Mouse (Mus musculus): Measurements from ENCODE around the gene Dnase1l3. TPM values are rescaled to one million over a fixed set of nuclear protein-coding genes. Genes with fewer than 3 reads are reported as not detected.

Gene Dnase1l3
- polyA plus RNA-seq, 1 experiment from 2014 or later: 0.05 TPM

DNA sequence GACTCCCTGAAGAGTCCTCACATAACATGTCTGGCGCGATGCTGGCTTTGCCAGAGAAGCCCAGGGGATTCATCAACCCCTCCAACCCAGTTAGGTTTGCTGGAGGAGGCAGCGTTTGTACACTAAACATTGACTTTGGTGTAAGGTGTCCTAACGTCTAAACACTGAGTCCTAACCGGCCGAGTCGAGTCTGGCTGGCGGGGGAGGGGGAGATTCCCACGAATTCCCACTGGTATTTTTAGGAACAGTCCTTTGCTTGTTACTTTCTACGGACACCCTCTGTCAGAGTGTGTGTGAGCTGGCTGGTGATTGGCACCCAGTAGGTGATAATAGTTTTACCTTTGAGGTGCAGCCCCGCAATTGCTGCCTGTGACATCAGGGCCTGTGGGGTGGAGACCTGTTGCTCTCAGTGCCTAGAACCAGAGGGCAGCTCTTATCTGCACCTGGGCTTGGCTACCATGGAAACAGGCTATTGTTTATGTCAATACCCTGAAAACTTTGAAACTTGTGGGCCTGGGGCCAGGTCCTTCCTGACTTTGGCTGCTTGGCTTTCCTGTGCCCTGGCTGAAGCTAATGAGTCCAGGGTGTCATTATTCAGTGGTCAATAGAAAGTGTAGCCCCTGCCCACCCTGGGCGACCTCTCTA lies 41.6 kb downstream of the Dnase1l3 start:
- 11% methylated on average over 12 of the region's 12 CpGs for WGBS
- no peak overlapping the region for H3K4me3 ChIP-seq (ENCODE audit: low read depth, low read length)
- ATAC-seq (ENCODE audit: insufficient read depth): peak; percentile 74

DNA sequence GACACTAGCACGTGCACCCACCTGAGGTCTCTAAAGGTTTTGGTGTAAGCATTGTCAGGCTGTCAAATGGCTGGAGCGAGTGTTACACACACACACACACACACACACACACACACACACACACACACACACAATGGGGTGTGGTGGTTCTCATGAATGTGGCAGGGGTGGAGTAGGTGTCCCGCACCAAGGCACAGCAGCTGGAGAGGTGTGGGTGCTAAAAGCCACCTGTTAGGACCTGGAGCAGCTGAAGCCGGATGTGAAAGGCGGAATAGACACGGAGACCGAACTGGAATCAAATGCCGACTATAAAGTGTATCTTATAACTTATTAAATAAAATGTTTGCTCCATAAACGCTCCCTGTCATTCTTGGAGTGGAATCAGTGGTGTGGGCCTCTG lies 43.1 kb downstream of the Dnase1l3 start:
- no peak for TF ChIP-seq CTCF (IDR thresholded peaks at IDR 0.05; ENCODE audit: low read depth)
- 78% methylated on average over 9 of the region's 9 CpGs for WGBS

More for the DNA sequence above, 41.6 kb downstream of the Dnase1l3 start:
- peak; percentile 73 for DNase-seq
- H3K9me3 ChIP-seq (ENCODE audit: low read depth, low read length): no peaks in the 10 kb centered on the region
- no peaks in the 10 kb centered on the region; the same call in 1 of the 2 replicates for H3K4me1 ChIP-seq (ENCODE audit: insufficient read depth)
- no peak overlapping the region for H3K4me2 ChIP-seq
- no peak overlapping the region for H3K9ac ChIP-seq
- peaks cover 28% of the 10 kb centered on the region for H3K36me3 ChIP-seq (ENCODE audit: insufficient read depth)
- no peaks in the 10 kb centered on the region for H3K27me3 ChIP-seq (ENCODE audit: insufficient read depth, low read length)
- H3K27ac ChIP-seq (ENCODE audit: low read depth): peak overlapping the region; percentile 79
- TF ChIP-seq CTCF (IDR thresholded peaks at IDR 0.05; ENCODE audit: low read depth): no peak

DNA sequence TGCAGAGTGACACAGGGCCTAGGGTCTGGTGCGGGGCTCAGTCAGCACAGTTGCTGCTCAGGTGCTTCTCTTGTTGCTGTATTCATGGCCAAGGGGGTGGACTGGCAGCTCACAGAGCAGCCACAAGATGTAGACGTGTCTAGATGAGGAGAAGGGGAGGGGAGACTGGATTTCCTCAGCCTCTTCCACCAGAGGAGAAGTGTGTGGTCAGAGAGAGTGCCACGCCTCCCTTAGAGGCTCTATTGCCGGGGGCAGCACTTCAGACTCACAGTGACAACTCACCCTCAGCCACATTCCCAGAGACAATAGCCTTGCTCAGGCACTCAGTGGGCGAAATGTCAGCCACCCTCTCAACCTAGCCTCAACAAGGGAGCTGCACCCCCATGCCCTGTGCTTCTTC lies 49.1 kb downstream of the Dnase1l3 start:
- Histone ChIP-seq H3K36me3 (ENCODE audit: insufficient read depth) (peaks cover 49% of the 10 kb centered on the region), H3K4me3 (ENCODE audit: low read depth, low read length) (no peak overlapping the region), H3K27ac (ENCODE audit: low read depth) (no peak overlapping the region), H3K4me1 (ENCODE audit: insufficient read depth) (0 out of 2 replicates have a peak, but pooled peaks cover 3% of the 10 kb centered on the region), H3K4me2 (no peak overlapping the region), H3K9ac (no peak overlapping the region), H3K9me3 (ENCODE audit: low read depth, low read length) (no peaks in the 10 kb centered on the region), H3K27me3 (ENCODE audit: insufficient read depth, low read length) (no peaks in the 10 kb centered on the region)
- no peak for TF ChIP-seq CTCF (IDR thresholded peaks at IDR 0.05; ENCODE audit: low read depth)
- ATAC-seq (ENCODE audit: insufficient read depth) (no peak), DNase-seq (no peak)
- 76% methylated on average over 5 of the region's 5 CpGs for WGBS

More for the DNA sequence above, 43.1 kb downstream of the Dnase1l3 start:
- H3K4me1 ChIP-seq (ENCODE audit: insufficient read depth): no peaks in the 10 kb centered on the region; the same call in 1 of the 2 replicates
- H3K4me2 ChIP-seq: no peak overlapping the region
- peaks cover 28% of the 10 kb centered on the region for H3K36me3 ChIP-seq (ENCODE audit: insufficient read depth)
- no peak for DNase-seq
- ATAC-seq (ENCODE audit: insufficient read depth): no peak
- H3K4me3 ChIP-seq (ENCODE audit: low read depth, low read length): no peak overlapping the region
- H3K27ac ChIP-seq (ENCODE audit: low read depth): no peak overlapping the region
- no peaks in the 10 kb centered on the region for H3K9me3 ChIP-seq (ENCODE audit: low read depth, low read length)
- no peak overlapping the region for H3K9ac ChIP-seq
- H3K27me3 ChIP-seq (ENCODE audit: insufficient read depth, low read length): no peaks in the 10 kb centered on the region

DNA sequence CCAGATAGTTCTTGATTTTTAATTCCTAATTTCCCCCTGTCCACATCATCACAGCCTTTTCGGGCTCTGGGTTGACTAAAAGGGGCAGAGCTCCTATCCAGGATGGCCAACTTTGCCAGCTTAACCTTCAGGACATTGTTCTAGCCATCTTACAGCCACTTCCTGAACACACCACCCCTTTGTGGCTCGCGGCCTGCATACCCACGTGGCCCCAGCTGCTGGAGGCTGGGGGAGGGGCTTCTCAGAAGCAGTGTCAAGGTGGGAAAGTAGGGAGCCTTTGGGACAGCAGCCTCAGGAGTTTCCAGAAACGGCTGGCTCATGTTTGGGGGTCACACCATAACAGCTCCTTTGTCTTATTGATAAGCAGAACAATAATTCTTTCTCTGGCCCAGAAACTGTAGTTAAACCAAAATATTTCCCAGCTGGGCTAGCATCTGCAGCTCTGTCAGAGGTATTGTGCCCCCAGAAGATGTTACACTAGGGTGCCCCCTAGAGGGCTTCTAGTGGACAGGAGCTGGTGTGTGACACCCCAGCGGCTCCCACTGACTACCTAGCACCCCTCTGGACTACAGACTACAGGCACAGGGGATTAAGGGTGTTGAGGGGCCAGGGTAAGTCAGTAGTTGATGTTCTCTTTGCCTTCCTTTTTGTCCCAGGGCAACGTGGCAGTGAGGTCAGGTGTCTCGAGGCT lies 49.9 kb downstream of the Dnase1l3 start:
- Histone ChIP-seq H3K4me2 (no peak overlapping the region), H3K4me1 (ENCODE audit: insufficient read depth) (0 out of 2 replicates have a peak, but pooled peaks cover 3% of the 10 kb centered on the region), H3K4me3 (ENCODE audit: low read depth, low read length) (no peak overlapping the region), H3K9ac (no peak overlapping the region), H3K27ac (ENCODE audit: low read depth) (no peak overlapping the region), H3K27me3 (ENCODE audit: insufficient read depth, low read length) (no peaks in the 10 kb centered on the region), H3K9me3 (ENCODE audit: low read depth, low read length) (no peaks in the 10 kb centered on the region), H3K36me3 (ENCODE audit: insufficient read depth) (peaks cover 47% of the 10 kb centered on the region)
- 0 out of 2 replicates have a peak, but pooled peaks have one; percentile 42 for ATAC-seq (ENCODE audit: insufficient read depth)
- WGBS: 40% methylated on average over 8 of the region's 8 CpGs
- TF ChIP-seq CTCF (IDR thresholded peaks at IDR 0.05; ENCODE audit: low read depth): peak; percentile 25; the same call in 1 of the 2 replicates
- DNase-seq: peak; percentile 48

DNA sequence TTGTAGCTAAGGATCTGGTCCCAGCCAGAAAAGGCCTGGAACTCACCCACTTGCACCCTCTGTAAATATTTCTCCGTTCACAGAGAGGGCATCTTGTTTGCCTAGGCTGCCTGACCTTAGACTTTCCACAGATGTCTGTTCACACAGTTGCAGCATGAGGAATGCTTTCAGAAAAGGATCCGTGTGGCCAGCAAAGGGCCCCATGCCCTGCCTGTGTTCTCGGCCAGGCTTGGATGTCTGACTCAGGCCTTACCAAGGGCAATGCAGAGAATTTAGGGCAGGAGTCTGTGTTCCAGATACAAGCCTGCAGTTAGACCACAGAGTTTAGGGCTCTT lies 50.6 kb downstream of the Dnase1l3 start:
- no peak overlapping the region; the same call in 1 of the 2 replicates for H3K27ac ChIP-seq (ENCODE audit: low read depth)
- no peak for ATAC-seq (ENCODE audit: insufficient read depth)

DNA sequence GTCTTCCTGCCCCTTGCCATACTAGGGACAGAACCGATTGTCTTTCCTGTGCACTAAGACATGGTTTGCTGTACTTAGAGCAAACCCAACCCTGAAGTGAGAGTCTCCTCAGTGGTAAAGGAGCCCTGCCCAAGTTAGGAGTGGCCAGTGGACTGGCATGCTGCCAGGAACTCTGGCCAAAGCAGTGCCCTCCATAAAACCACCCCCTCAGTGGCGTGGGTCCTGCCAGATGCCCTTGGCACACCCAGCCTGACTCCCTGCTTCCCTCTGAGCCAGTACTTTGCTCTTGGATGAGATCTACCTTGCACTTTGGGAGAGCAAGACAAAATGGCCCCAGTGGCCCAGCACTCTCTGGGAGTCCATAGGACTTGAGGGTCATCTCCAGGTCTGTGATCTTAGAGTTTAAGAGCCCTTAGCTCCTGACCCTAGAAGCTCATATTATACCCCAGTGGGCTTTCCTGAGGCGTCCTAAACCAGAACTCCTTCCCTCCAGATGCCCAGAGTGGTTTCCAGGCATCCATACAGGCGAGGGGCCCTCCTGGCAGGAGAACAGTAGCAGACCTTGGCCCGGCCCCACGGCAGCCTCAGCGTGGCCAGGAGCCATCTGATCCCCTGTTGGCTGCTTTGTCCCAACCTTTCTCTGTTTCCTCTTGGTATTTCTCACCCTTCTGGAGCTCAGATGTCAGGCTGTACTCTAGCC lies 51.1 kb downstream of the Dnase1l3 start:
- Histone ChIP-seq H3K4me1 (ENCODE audit: insufficient read depth) (0 out of 2 replicates have a peak, but pooled peaks cover 3% of the 10 kb centered on the region), H3K9ac (no peak overlapping the region), H3K27me3 (ENCODE audit: insufficient read depth, low read length) (no peaks in the 10 kb centered on the region), H3K9me3 (ENCODE audit: low read depth, low read length) (no peaks in the 10 kb centered on the region), H3K27ac (ENCODE audit: low read depth) (no peak overlapping the region; the same call in 1 of the 2 replicates), H3K4me2 (no peak overlapping the region), H3K36me3 (ENCODE audit: insufficient read depth) (peaks cover 46% of the 10 kb centered on the region), H3K4me3 (ENCODE audit: low read depth, low read length) (no peak overlapping the region)
- TF ChIP-seq CTCF (IDR thresholded peaks at IDR 0.05; ENCODE audit: low read depth): no peak
- DNase-seq: no peak
- 63% methylated on average over 7 of the region's 7 CpGs for WGBS
- ATAC-seq (ENCODE audit: insufficient read depth): no peak

More for the DNA sequence above, 50.6 kb downstream of the Dnase1l3 start:
- no peak for TF ChIP-seq CTCF (IDR thresholded peaks at IDR 0.05; ENCODE audit: low read depth)
- no peak overlapping the region for H3K4me2 ChIP-seq
- H3K4me1 ChIP-seq (ENCODE audit: insufficient read depth): 0 out of 2 replicates have a peak, but pooled peaks cover 3% of the 10 kb centered on the region
- H3K4me3 ChIP-seq (ENCODE audit: low read depth, low read length): no peak overlapping the region
- H3K9ac ChIP-seq: no peak overlapping the region
- H3K9me3 ChIP-seq (ENCODE audit: low read depth, low read length): no peaks in the 10 kb centered on the region
- WGBS: 54% methylated on average over 3 of the region's 3 CpGs
- H3K27me3 ChIP-seq (ENCODE audit: insufficient read depth, low read length): no peaks in the 10 kb centered on the region
- no peak for DNase-seq
- peaks cover 50% of the 10 kb centered on the region for H3K36me3 ChIP-seq (ENCODE audit: insufficient read depth)

DNA sequence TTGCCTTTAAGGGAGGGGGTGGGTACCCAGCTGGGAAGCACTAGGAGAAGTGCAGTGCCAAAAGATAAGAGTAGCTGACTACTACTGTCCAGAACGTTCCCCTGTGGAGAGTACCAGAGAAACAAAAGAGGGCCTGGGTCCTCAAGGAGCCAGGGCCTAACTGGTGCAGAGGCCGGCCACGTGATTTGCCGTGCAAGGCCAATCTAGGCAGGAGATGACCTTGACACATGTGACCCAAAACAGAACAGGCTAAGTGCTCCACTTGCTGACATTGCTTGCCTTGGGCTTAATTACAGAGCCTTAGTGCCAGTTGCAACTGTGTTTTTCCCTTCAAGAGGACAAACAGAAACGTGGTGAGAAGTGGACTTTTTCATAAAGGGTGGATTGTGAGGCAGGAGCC lies 53.0 kb downstream of the Dnase1l3 start:
- Histone ChIP-seq H3K27me3 (ENCODE audit: insufficient read depth, low read length) (no peaks in the 10 kb centered on the region), H3K4me3 (ENCODE audit: low read depth, low read length) (no peak overlapping the region), H3K36me3 (ENCODE audit: insufficient read depth) (peaks cover 43% of the 10 kb centered on the region), H3K4me2 (no peak overlapping the region), H3K9ac (no peak overlapping the region), H3K9me3 (ENCODE audit: low read depth, low read length) (no peaks in the 10 kb centered on the region), H3K4me1 (ENCODE audit: insufficient read depth) (0 out of 2 replicates have a peak, but pooled peaks cover 3% of the 10 kb centered on the region), H3K27ac (ENCODE audit: low read depth) (no peak overlapping the region)
- no peak for DNase-seq
- 73% methylated on average over 5 of the region's 5 CpGs for WGBS
- no peak for ATAC-seq (ENCODE audit: insufficient read depth)
- TF ChIP-seq CTCF (IDR thresholded peaks at IDR 0.05; ENCODE audit: low read depth): no peak

Measured in lung, embryonic 14.5 days (tissue).